Mouse (Mus musculus) embryo, embryonic 10 days (tissue): ENCODE measurements around the gene Olfr798.
A peak's percentile ranks its signal among the peaks of the same experiment; 100 is the strongest.

Source experiments
- DNase-seq: peaks from one replicate; pipeline ENCODE4 v3.0.0-alpha.2; 2015; ENCODE audit warnings: low spot score

Olfr798 gene

DNA sequence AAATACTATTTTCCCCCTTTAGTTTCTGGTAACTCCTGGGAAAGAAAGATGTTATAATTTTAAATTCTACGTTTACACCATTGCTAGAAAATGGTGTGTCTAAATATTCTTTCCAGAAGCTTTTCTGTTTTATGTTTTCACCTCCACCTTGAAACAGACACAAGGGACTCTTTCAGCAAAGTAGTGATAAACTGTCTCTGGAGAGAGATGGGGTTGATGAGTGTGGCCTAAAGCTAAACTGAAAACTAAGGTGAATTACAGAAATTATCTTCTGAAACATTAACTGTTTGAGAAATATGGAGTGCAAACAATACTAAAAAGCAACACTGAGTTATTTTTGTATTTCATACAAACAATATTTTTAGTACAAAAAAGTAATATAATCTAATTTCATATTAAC is at the start of gene Olfr798:
Gene Olfr798 (minus strand): TSS at position 101 of the 400 bp plus-strand sequence.
- no peak for DNase-seq

GRCm38 (mm10) chr10:129673765-129674164 is 46.0 kb upstream of the Olfr798 start, which contains the start of gene Olfr801:
Gene Olfr801, minus strand, starts transcription at chr10:129673865.
- DNase-seq, result no peak

GRCm38 (mm10) chr10:129657394-129657793 is 29.7 kb upstream of the Olfr798 start, which contains the start of gene Olfr800:
Gene Olfr800, plus strand, starts transcription at chr10:129657694.
- no peak for DNase-seq

DNA sequence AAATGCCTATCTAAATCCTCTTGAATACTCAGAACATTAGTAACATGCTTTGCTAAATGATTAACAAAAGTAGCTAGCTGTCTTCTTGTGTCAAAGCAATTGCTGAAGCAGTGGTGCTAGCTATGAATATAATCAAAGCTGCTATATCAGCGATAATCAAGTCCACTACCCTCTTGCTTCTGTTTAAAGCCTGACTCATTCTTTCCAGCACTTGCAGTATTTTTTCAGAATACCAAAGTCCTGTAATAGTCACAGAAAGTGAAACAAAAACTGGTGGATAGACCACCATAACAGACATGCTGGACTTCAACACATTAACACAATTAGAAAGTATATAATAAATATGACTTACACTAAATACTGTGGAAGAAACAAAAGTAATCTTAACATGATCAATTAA is 24.0 kb upstream of the Olfr798 start:
- no peak for DNase-seq

DNA sequence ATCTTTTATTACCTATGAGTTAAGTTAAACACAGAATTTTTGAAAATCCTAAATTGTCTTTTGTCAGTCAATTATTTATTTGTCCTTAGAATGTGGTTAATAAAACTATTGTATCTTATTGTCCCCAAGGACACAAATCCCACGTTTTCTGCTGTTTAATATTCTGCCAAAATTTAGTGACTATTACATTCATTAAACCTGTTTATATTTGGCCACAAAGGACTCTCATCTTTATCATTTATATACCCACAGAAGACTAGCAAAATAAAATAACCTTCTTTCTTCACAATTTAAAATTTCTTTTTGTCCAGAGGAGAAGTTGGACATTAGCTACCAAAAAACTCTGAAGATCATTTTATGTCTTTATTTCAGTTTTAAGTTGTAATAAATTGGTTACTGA is 9.4 kb upstream of the Olfr798 start, which contains the start of gene Olfr799:
Gene Olfr799 (plus strand): TSS at position 301 of the 400 bp plus-strand sequence.
- DNase-seq, result no peak

- DNase-seq, result no peak
Measured at GRCm38 (mm10) chr10:129623251-129623650, 4.5 kb downstream of the Olfr798 start.

GRCm38 (mm10) chr10:129621724-129622123 is 6.0 kb downstream of the Olfr798 start:
- DNase-seq, result peak; percentile 15

GRCm38 (mm10) chr10:129612470-129612869 is 15.3 kb downstream of the Olfr798 start, which contains the start of gene Olfr796:
Gene Olfr796, minus strand, starts transcription at chr10:129612570.
- no peak for DNase-seq

- DNase-seq, result no peak
Measured at GRCm38 (mm10) chr10:129577066-129577465, 50.7 kb downstream of the Olfr798 start.
